Mouse (Mus musculus) liver, postnatal 0 days (tissue): Measurements from ENCODE around the gene Rnf34.

Experiments used
- CTCF ChIP-seq: sonication (generic); IDR thresholded peaks from 2 replicates; pipeline ENCODE4 v1.5.1; 2016; ENCODE audit warnings: antibody characterized with exemption, low read depth
- EP300 ChIP-seq: IDR thresholded peaks from 2 replicates; pipeline ENCODE4 v1.6.1; 2016; ENCODE audit warnings: antibody characterized with exemption, low read depth, mild to moderate bottlenecking

DNA sequence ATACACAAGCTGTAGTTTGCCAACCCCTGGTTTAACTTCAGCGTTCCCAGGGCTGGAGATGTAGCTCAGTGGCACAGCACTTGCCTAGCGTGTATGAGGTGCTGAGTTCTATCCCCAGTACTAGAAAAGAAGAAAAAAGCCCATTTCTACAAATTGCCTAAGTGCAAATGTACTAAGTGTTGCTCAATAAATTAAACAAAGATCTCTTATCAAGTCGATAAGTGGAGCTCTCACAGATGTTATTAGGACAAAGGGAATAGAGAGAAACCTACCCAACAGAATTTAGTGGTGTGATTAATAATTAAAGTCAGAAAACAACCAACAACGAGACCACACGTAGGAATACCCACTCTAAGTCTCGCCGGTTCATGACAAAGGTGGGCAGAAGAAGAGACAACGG lies 48.2 kb upstream of the Rnf34 start:
- TF ChIP-seq CTCF = no peak
- no peak for TF ChIP-seq EP300
